ENCODE assay signal across 16 mouse cellular contexts in genomic region chr3:110340067-110340466, GRCm38 (mm10).
DNase-seq lines count a peak whose midpoint lies in the region; ATAC-seq and TF ChIP-seq lines count a peak whose summit lies in the region.
"Had no signal": no experiment of that assay in that cellular context is flagged by ENCODE, and none has a peak within 500 bp of the region (broad histone marks: within the 10 kb centered on the region; RNA-seq: fewer than 3 reads in every experiment).

No protein-coding gene starts in this region.

- no peaks in the 10 kb centered on the region for H3K36me3 ChIP-seq in forebrain, embryonic 14.5 days (ENCODE audit: control insufficient read depth, insufficient read depth, low read length)
- no peaks in the 10 kb centered on the region for H3K36me3 ChIP-seq in forebrain, embryonic 11.5 days (ENCODE audit: control insufficient read depth, insufficient read depth, low read length)
- H3K36me3 ChIP-seq in forebrain, embryonic 16.5 days (ENCODE audit: control insufficient read depth, insufficient read depth), result no peaks in the 10 kb centered on the region
- no peaks in the 10 kb centered on the region for H3K36me3 ChIP-seq in forebrain, postnatal 0 days (ENCODE audit: insufficient read depth)
- H3K36me3 ChIP-seq: embryonic facial prominence, embryonic 10.5 days; embryonic facial prominence, embryonic 12.5 days had no signal

- no peak overlapping the region for H3K4me3 ChIP-seq in forebrain, embryonic 14.5 days (ENCODE audit: low read depth, low read length)
- no peak overlapping the region for H3K4me3 ChIP-seq in forebrain, embryonic 11.5 days (ENCODE audit: low read depth, low read length)
- no peak overlapping the region for H3K4me3 ChIP-seq in forebrain, embryonic 16.5 days (replicated peaks; ENCODE audit: low read length)
- H3K4me3 ChIP-seq in forebrain, postnatal 0 days (ENCODE audit: low read depth, low read length), result no peak overlapping the region
- H3K4me3 ChIP-seq: embryonic facial prominence, embryonic 10.5 days; embryonic facial prominence, embryonic 12.5 days had no signal

- no peak overlapping the region for H3K4me2 ChIP-seq in forebrain, embryonic 14.5 days (ENCODE audit: low read length)
- H3K4me2 ChIP-seq in forebrain, embryonic 11.5 days (ENCODE audit: low read depth, low read length, severe bottlenecking), result no peak overlapping the region
- no peak overlapping the region for H3K4me2 ChIP-seq in forebrain, embryonic 16.5 days (ENCODE audit: low read length)
- no peak overlapping the region for H3K4me2 ChIP-seq in forebrain, postnatal 0 days (ENCODE audit: low read depth)
- H3K4me2 ChIP-seq: embryonic facial prominence, embryonic 12.5 days had no signal

- H3K27me3 ChIP-seq in forebrain, embryonic 14.5 days (replicated peaks; ENCODE audit: control insufficient read depth, insufficient read depth, low read length), result no peaks in the 10 kb centered on the region
- H3K27me3 ChIP-seq in forebrain, embryonic 11.5 days (ENCODE audit: control insufficient read depth, insufficient read depth, low read length), result no peaks in the 10 kb centered on the region
- no peaks in the 10 kb centered on the region for H3K27me3 ChIP-seq in forebrain, embryonic 16.5 days (replicated peaks; ENCODE audit: control insufficient read depth, insufficient read depth, low read length)
- no peaks in the 10 kb centered on the region for H3K27me3 ChIP-seq in forebrain, postnatal 0 days (ENCODE audit: insufficient read depth, low read length)
- H3K27me3 ChIP-seq: embryonic facial prominence, embryonic 12.5 days had no signal

- no peak overlapping the region for H3K9ac ChIP-seq in forebrain, embryonic 14.5 days (ENCODE audit: low read length)
- H3K9ac ChIP-seq in forebrain, embryonic 11.5 days (ENCODE audit: low read length), result no peak overlapping the region
- no peak overlapping the region for H3K9ac ChIP-seq in forebrain, embryonic 16.5 days (replicated peaks; ENCODE audit: low read depth, low read length)
- H3K9ac ChIP-seq in forebrain, postnatal 0 days, result no peak overlapping the region
- H3K9ac ChIP-seq: embryonic facial prominence, embryonic 12.5 days had no signal

- WGBS in forebrain, embryonic 14.5 days, result 55% methylated on average over 2 of the region's 2 CpGs
- 94% methylated on average over 2 of the region's 2 CpGs for WGBS in forebrain, embryonic 11.5 days
- 61% methylated on average over 2 of the region's 2 CpGs for WGBS in forebrain, embryonic 16.5 days
- 53% methylated on average over 2 of the region's 2 CpGs for WGBS in forebrain, postnatal 0 days

- peak; percentile 39 for DNase-seq in forebrain, embryonic 14.5 days (ENCODE audit: low spot score)
- no peak for DNase-seq in forebrain, embryonic 11.5 days (ENCODE audit: low spot score)
- DNase-seq in forebrain, postnatal 0 days, result no peak
- peak; percentile 67 for DNase-seq in brain, embryonic 14.5 days (ENCODE audit: low read depth)
- no peak for DNase-seq in left cerebral cortex, adult 18-20 months (ENCODE audit: low spot score in 2 of 2)
- DNase-seq: adrenal gland, adult 2 months; adrenal gland, postnatal 10 days; adrenal gland, postnatal 25 days; cerebellum, adult 11-12 months; cerebellum, adult 2 months; cerebellum, adult 9-10 months; cerebellum, postnatal 10 days; cerebellum, postnatal 25 days had no signal

- no peak for TF ChIP-seq POLR2A in brain, embryonic 14.5 days (IDR thresholded peaks at IDR 0.05; ENCODE audit: borderline replicate concordance, extremely low read depth, insufficient read depth, insufficient read length, poor library complexity, severe bottlenecking)

- ATAC-seq in forebrain, embryonic 14.5 days, result peak; percentile 59; the same call in 1 of the 2 replicates
- ATAC-seq in forebrain, embryonic 11.5 days (replicated peaks; ENCODE audit: low FRiP score), result no peak
- ATAC-seq in forebrain, embryonic 16.5 days, result peak; percentile 45; the same call in 1 of the 2 replicates
- no peak for ATAC-seq in forebrain, postnatal 0 days

- H3K4me1 ChIP-seq in forebrain, embryonic 14.5 days (ENCODE audit: control insufficient read depth, insufficient read depth, low read length), result no peaks in the 10 kb centered on the region
- no peaks in the 10 kb centered on the region for H3K4me1 ChIP-seq in forebrain, embryonic 11.5 days (replicated peaks; ENCODE audit: control insufficient read depth, insufficient read depth, low read length)
- 0 out of 2 replicates have a peak, but pooled peaks cover 3% of the 10 kb centered on the region for H3K4me1 ChIP-seq in forebrain, embryonic 16.5 days (replicated peaks; ENCODE audit: control insufficient read depth, insufficient read depth, low read length)
- no peaks in the 10 kb centered on the region for H3K4me1 ChIP-seq in forebrain, postnatal 0 days (ENCODE audit: insufficient read depth)
- H3K4me1 ChIP-seq: embryonic facial prominence, embryonic 12.5 days had no signal

- TF ChIP-seq CTCF in forebrain, postnatal 0 days (IDR thresholded peaks at IDR 0.05; ENCODE audit: low read depth), result no peak
- no peak for TF ChIP-seq CTCF in brain, embryonic 14.5 days (IDR thresholded peaks at IDR 0.05; ENCODE audit: borderline replicate concordance, extremely low read depth, insufficient read depth, insufficient read length)

- no peaks in the 10 kb centered on the region for H3K9me3 ChIP-seq in forebrain, embryonic 14.5 days (replicated peaks; ENCODE audit: control insufficient read depth, low read length)
- H3K9me3 ChIP-seq in forebrain, embryonic 11.5 days (ENCODE audit: control insufficient read depth, low read length), result no peaks in the 10 kb centered on the region
- no peaks in the 10 kb centered on the region for H3K9me3 ChIP-seq in forebrain, embryonic 16.5 days (ENCODE audit: control insufficient read depth, low read length)
- H3K9me3 ChIP-seq in forebrain, postnatal 0 days (ENCODE audit: low read length), result no peaks in the 10 kb centered on the region
- H3K9me3 ChIP-seq: embryonic facial prominence, embryonic 10.5 days; embryonic facial prominence, embryonic 12.5 days had no signal

- no peak overlapping the region for H3K27ac ChIP-seq in forebrain, embryonic 14.5 days (ENCODE audit: low read depth, low read length)
- H3K27ac ChIP-seq in forebrain, embryonic 11.5 days (ENCODE audit: low read depth, low read length), result no peak overlapping the region
- H3K27ac ChIP-seq in forebrain, embryonic 16.5 days (ENCODE audit: low read length), result no peak overlapping the region
- no peak overlapping the region for H3K27ac ChIP-seq in forebrain, postnatal 0 days (ENCODE audit: low read depth, low read length)
- H3K27ac ChIP-seq: embryonic facial prominence, embryonic 10.5 days; embryonic facial prominence, embryonic 12.5 days had no signal

Comparison
In these comparisons a context has a peak if more than half of its experiments do, and no peak if none do; other contexts are left out.
1. ATAC-seq: peak in forebrain, embryonic 14.5 days (single experiment) and forebrain, embryonic 16.5 days (single experiment); none in forebrain, embryonic 11.5 days (single experiment) and forebrain, postnatal 0 days (single experiment).
2. DNase-seq: peak in forebrain, embryonic 14.5 days (single experiment) and brain, embryonic 14.5 days (single experiment); none in forebrain, embryonic 11.5 days (single experiment), forebrain, postnatal 0 days (single experiment) and left cerebral cortex, adult 18-20 months (0 of 2).